Mouse (Mus musculus) forebrain, embryonic 11.5 days (tissue): ENCODE data around the gene Dclk1. TPM values are rescaled to one million over a fixed set of nuclear protein-coding genes. Genes with fewer than 3 reads are reported as not detected.

Experiments
- ATAC-seq: fragments of 200-750 bp; cut with Nextera tagmentation; replicated peaks from 2 replicates; pipeline ENCODE4 v1.8.0; 2017; ENCODE audit warnings: moderate TSS enrichment; ENCODE audit not compliant: low FRiP score
- DNase-seq: peaks from one replicate; pipeline ENCODE4 v3.0.0-alpha.2; 2017; ENCODE audit warnings: low spot score
- H3K27ac ChIP-seq: fragments of 300-500 bp; sonication (generic); 2 replicates; pipeline ENCODE4 v1.5.1; 2014; ENCODE audit warnings: low read depth, low read length
- H3K27me3 ChIP-seq: fragments of 300-500 bp; sonication (generic); 2 replicates; pipeline ENCODE4 v1.6.1; 2014; ENCODE audit warnings: mild to moderate bottlenecking, low read length, mixed read lengths; ENCODE audit not compliant: control insufficient read depth, insufficient read depth
- H3K36me3 ChIP-seq: fragments of 300-500 bp; sonication (generic); 2 replicates; pipeline ENCODE4 v1.6.1; 2014; ENCODE audit warnings: mild to moderate bottlenecking, low read length, moderate library complexity, mixed read lengths; ENCODE audit not compliant: control insufficient read depth, insufficient read depth
- H3K4me1 ChIP-seq: fragments of 300-500 bp; sonication (generic); replicated peaks from 2 replicates; pipeline ENCODE4 v1.6.1; 2014; ENCODE audit warnings: low read length, mixed read lengths; ENCODE audit not compliant: control insufficient read depth, insufficient read depth
- H3K4me2 ChIP-seq: fragments of 300-500 bp; sonication (generic); 2 replicates; pipeline ENCODE4 v1.6.1; 2014; ENCODE audit warnings: low read depth, mild to moderate bottlenecking, low read length, moderate library complexity, mixed read lengths; ENCODE audit not compliant: severe bottlenecking
- H3K4me3 ChIP-seq: fragments of 300-500 bp; sonication (generic); 2 replicates; pipeline ENCODE4 v1.5.1; 2014; ENCODE audit warnings: low read depth, low read length
- H3K9ac ChIP-seq: fragments of 300-500 bp; sonication (generic); 2 replicates; pipeline ENCODE4 v1.6.1; 2014; ENCODE audit warnings: low read length
- H3K9me3 ChIP-seq: fragments of 300-500 bp; sonication (generic); 2 replicates; pipeline ENCODE4 v1.6.1; 2016; ENCODE audit warnings: low read length, mixed read lengths; ENCODE audit not compliant: control insufficient read depth
- WGBS: fragments of 180-500 bp; shearing (Covaris S2); extraction: QIAGEN DNeasy Blood & Tissue Kit; methylation state at CpG from one replicate; pipeline ENCODE4 v1.1.7; 2014; 5-methylcytosine and 5-hydroxymethylcytosine counted together
- polyA plus RNA-seq: library from polyadenylated mRNA; unstranded; fragments of >200 nt; fragmentation: Nextera tagmentation; extraction: Ambion mirVana; gene quantifications from 2 replicates; pipeline ENCODE4 v1.2.1, GENCODE M21; 2014

The Dclk1 gene
- polyA plus RNA-seq, 1 experiment from 2014 or later = 77.5 TPM

DNA sequence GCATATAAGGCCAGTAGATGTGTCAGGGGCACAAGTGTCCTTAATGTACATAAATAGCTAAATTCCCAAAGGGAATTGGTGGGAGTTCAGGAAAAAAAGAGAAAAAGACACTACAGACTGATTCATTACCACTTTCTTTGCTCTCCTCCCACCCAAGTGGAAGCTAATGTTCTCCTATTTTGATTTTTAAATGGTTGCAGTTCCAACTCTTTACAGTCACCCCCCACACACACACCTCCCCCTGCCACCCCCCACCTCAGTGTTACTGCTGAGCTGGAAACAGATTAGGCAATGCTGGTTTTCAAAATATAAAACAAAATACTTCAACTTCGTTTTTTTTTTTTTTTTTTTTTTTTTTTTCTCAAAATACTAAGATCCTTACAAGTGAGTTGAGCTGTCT is 81.9 kb downstream of the Dclk1 start:
- H3K27ac ChIP-seq = no peak overlapping the region
- no peak overlapping the region for H3K4me2 ChIP-seq
- 78% methylated on average over 1 of the region's 1 CpGs for WGBS
- no peak for DNase-seq
- H3K9ac ChIP-seq = no peak overlapping the region
- no peaks in the 10 kb centered on the region for H3K27me3 ChIP-seq
- H3K4me1 ChIP-seq = no peaks in the 10 kb centered on the region
- ATAC-seq = no peak
- H3K9me3 ChIP-seq = no peaks in the 10 kb centered on the region
- no peak overlapping the region for H3K4me3 ChIP-seq
- H3K36me3 ChIP-seq = no peaks in the 10 kb centered on the region

DNA sequence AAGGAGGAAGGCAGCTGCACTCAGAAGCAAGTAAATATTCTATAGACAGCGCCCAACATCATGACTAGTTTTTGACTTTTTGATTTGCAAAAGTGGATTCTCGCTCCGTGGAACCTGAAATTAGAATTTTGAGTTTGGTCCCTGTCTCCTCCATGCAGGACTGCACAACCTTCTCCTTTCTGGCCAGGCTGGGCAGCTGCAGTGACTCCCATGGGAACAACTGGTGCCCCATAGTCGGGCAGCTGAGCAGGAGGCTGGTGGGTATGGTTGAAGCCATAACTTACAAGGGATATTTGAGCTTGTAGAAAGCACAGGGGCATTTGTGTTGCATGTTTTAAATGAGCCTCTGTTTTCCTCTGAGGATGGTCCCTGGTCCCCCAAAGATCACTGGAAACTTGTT is 88.3 kb downstream of the Dclk1 start:
- H3K4me3 ChIP-seq = no peak overlapping the region
- no peaks in the 10 kb centered on the region for H3K36me3 ChIP-seq
- no peaks in the 10 kb centered on the region; the same call in 1 of the 2 replicates for H3K9me3 ChIP-seq
- DNase-seq = no peak
- no peaks in the 10 kb centered on the region for H3K27me3 ChIP-seq
- H3K27ac ChIP-seq = no peak overlapping the region
- no peak for ATAC-seq
- no peak overlapping the region for H3K9ac ChIP-seq
- H3K4me2 ChIP-seq = no peak overlapping the region
- 89% methylated on average over 4 of the region's 4 CpGs for WGBS
- H3K4me1 ChIP-seq = no peaks in the 10 kb centered on the region

DNA sequence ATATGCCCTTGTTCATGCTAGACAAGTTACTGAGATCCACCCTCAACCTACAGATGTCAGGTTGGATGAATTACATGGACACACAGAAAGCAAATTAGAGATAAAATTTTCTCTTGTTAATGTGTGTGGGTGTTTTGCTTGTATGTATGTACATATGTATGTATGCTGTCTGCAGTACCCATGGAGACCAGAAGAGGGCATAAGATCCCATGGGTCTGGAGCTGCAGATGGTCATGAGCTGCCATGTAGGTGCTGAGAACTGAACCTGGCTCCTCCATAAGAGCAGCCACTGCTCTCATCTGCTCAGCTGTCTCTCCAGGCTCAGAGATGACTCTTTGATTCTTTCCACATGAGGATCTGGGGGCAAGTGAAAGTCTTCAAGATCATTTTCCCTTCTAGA is 89.5 kb downstream of the Dclk1 start:
- no peaks in the 10 kb centered on the region for H3K27me3 ChIP-seq
- no peak overlapping the region for H3K27ac ChIP-seq
- no peak for DNase-seq
- ATAC-seq = no peak
- H3K9me3 ChIP-seq = no peaks in the 10 kb centered on the region; the same call in 1 of the 2 replicates
- no peaks in the 10 kb centered on the region for H3K36me3 ChIP-seq
- no peak overlapping the region for H3K4me2 ChIP-seq
- no peak overlapping the region for H3K4me3 ChIP-seq
- H3K9ac ChIP-seq = no peak overlapping the region
- no peaks in the 10 kb centered on the region for H3K4me1 ChIP-seq

DNA sequence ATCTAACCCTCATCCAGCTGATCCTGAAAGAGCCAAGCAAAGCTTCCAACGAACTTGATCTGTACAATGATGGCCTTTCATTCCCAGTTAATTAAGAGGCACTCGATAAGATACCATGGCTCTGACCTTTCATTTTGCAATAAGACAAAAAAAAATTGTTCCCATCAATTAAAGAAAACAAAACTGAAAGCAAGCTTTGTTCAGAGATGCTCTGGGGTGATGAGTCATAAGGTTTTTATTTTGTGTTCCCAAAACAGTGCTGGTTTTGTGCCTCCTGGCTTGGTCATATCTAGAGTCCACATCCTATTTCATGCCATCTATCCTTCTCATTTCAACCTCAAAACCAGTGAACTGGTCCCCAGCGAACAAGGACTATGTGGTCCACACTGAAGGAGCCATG is 91.3 kb downstream of the Dclk1 start:
- Histone ChIP-seq H3K27me3 (no peaks in the 10 kb centered on the region), H3K9me3 (no peaks in the 10 kb centered on the region; the same call in 1 of the 2 replicates), H3K4me2 (no peak overlapping the region), H3K27ac (no peak overlapping the region), H3K36me3 (no peaks in the 10 kb centered on the region), H3K4me3 (no peak overlapping the region), H3K4me1 (no peaks in the 10 kb centered on the region), H3K9ac (no peak overlapping the region)
- no peak for DNase-seq
- 67% methylated on average over 3 of the region's 3 CpGs for WGBS
- ATAC-seq = no peak

DNA sequence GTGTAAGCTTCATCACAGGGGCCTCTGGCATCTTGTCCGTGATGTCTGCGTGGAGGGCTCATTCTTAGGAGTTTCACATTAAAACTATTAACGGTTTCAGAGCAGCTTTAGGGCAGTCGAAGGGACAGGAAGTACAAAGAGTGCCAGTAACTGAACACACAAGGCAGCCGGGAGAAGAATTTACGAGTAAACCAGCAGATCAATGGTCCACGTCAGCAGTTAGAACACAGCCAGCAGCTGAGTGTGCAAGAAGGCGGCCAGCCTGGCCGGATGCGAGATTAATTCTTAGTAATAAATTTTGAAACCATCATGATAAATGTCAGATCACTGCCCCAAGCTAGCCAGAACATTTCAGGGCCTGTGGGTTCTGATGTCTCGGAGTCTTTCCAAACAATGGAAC is 94.7 kb downstream of the Dclk1 start:
- no peak overlapping the region for H3K4me2 ChIP-seq
- H3K9ac ChIP-seq = no peak overlapping the region
- no peak for ATAC-seq
- H3K4me1 ChIP-seq = no peaks in the 10 kb centered on the region
- no peaks in the 10 kb centered on the region; the same call in 1 of the 2 replicates for H3K9me3 ChIP-seq
- no peak overlapping the region for H3K4me3 ChIP-seq
- WGBS = 93% methylated on average over 11 of the region's 11 CpGs
- no peak overlapping the region for H3K27ac ChIP-seq
- no peak for DNase-seq
- no peaks in the 10 kb centered on the region for H3K36me3 ChIP-seq
- no peaks in the 10 kb centered on the region for H3K27me3 ChIP-seq

DNA sequence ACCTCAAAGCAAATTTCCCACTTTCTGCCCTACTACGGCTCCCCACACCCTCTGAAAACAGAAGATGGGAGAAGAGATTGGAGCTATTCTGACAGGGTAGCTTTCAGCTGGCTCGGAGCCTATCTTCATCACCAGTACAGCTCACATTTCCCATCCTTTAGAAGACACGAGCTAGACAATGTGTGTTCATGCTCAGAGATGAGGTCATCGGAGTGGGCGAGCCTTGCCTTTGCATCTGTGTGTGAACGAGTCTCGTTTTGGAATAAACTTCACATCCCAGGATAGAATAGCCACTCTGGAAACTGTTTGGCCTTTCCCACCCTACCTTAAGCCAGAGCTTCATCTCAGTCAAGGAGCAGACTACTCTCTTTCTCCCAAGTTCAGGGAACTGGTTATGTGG is 95.5 kb downstream of the Dclk1 start:
- WGBS = 90% methylated on average over 7 of the region's 7 CpGs
- ATAC-seq = no peak
- no peak overlapping the region for H3K9ac ChIP-seq
- no peak overlapping the region for H3K27ac ChIP-seq
- no peaks in the 10 kb centered on the region for H3K27me3 ChIP-seq
- H3K4me2 ChIP-seq = no peak overlapping the region
- H3K4me3 ChIP-seq = no peak overlapping the region
- no peaks in the 10 kb centered on the region for H3K4me1 ChIP-seq
- H3K9me3 ChIP-seq = no peaks in the 10 kb centered on the region
- no peak for DNase-seq
- H3K36me3 ChIP-seq = no peaks in the 10 kb centered on the region

DNA sequence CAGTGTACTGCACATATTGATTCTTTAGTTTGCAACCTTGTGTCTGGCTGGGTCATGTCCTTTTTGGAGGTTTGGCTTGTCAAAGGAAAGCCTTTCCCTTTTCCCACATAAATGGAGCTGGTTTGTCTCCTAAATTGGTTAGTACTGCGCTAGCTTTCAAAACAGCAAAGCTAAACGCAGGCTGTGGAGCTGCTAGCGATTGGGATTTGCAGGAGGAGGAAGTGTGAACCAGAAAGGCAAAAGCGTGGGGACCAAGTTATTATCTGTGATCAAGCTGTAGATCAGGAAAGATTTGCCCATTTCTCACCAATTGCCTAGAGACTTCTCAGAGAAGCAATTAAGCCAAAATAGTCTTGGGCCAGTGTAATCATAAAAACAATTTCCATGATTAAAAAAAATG is 100.3 kb downstream of the Dclk1 start:
- Histone ChIP-seq H3K4me2 (no peak overlapping the region), H3K4me1 (peaks cover 3% of the 10 kb centered on the region; the same call in 1 of the 2 replicates), H3K9ac (no peak overlapping the region), H3K36me3 (no peaks in the 10 kb centered on the region), H3K9me3 (no peaks in the 10 kb centered on the region), H3K27ac (no peak overlapping the region), H3K4me3 (no peak overlapping the region), H3K27me3 (no peaks in the 10 kb centered on the region)
- DNase-seq (no peak), ATAC-seq (no peak)
- 90% methylated on average over 4 of the region's 4 CpGs for WGBS

DNA sequence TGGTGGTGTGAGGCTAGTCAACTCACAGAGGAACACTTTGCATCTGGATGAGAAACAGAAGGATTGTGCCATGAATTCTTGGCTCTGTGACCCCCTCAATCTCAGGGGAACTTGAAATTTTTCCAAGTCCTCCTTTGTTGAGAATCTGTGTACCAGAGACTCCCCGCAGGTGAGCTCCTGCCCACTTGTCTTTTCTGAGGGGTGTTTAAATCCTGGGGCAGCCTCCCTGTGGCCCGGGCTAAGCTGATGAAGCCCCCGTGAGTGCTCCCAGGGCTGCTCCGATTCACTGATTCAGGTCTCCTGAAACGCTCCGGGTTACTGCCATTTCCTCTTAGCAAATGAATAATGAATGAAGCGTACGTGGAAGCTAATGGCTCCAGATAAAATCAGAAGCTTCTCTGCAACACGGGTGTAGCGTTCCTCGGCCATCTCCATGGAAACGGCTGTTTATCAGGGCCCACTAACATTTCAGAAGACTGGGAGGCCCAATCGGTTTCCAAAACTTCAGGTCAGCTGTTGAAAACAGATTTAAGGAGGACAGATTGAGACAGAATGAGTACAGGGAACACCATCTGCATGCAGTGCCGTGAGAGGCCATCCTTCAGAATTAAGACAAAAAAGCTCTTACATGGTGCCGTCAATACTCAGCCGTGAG is 105.3 kb downstream of the Dclk1 start:
- WGBS = 20% methylated on average over 16 of the region's 16 CpGs
- H3K9me3 ChIP-seq = no peaks in the 10 kb centered on the region
- ATAC-seq (0 out of 2 replicates have a peak, but pooled peaks have one; percentile 11), DNase-seq (peak; percentile 52)
- peak overlapping the region; percentile 35; the same call in 1 of the 2 replicates for H3K9ac ChIP-seq
- peak overlapping the region; percentile 37; the same call in 1 of the 2 replicates for H3K27ac ChIP-seq
- no peak overlapping the region for H3K4me3 ChIP-seq
- H3K4me2 ChIP-seq = peak overlapping the region; percentile 26; the same call in 1 of the 2 replicates
- H3K27me3 ChIP-seq = no peaks in the 10 kb centered on the region
- no peaks in the 10 kb centered on the region for H3K36me3 ChIP-seq
- H3K4me1 ChIP-seq = peaks cover 25% of the 10 kb centered on the region

DNA sequence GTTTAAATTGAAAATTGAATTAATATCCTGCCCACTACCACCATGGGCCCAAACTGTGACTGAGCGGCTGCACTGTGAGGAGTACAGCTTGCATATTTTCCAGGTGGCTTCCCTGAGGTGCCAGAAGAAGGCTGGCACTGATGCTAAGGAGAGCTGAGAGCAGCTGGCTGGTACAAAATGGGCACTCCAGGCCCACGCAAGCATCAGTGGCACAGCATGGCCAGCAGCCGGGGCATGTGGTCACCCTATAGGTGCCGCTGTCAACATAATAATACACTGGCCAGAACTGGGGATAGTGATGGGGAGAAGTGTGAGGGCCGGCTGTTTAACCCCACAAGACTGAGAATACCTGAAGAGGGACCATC is 105.8 kb downstream of the Dclk1 start:
- Histone ChIP-seq H3K4me2 (no peak overlapping the region; the same call in 1 of the 2 replicates), H3K4me1 (peaks cover 27% of the 10 kb centered on the region)

More for the DNA sequence above, 105.8 kb downstream of the Dclk1 start:
- ATAC-seq = no peak
- Histone ChIP-seq H3K27me3 (no peaks in the 10 kb centered on the region), H3K27ac (peak overlapping the region; percentile 37; the same call in 1 of the 2 replicates), H3K4me3 (no peak overlapping the region), H3K9ac (no peak overlapping the region), H3K36me3 (no peaks in the 10 kb centered on the region), H3K9me3 (no peaks in the 10 kb centered on the region)
- 83% methylated on average over 5 of the region's 5 CpGs for WGBS
- no peak for DNase-seq
